Mouse (Mus musculus) MEL (cell line): ENCODE measurements at regions not wholly inside any gene's neighbourhood (a gene's known extent, or its start where the extent isn't known, plus 50 kb on each side); places are given as distances from the start of the nearest gene placed in this dataset.

Source experiments
- CTCF ChIP-seq, 3 experiments: IDR thresholded peaks in 2 of 3; conservative IDR thresholded peaks in 1 of 3; 2 replicates each; pipeline ENCODE4 v1.5.1; 2011 to 2012; ENCODE audit warnings: low read length in 3 of 3, low read depth in 2 of 3, mild to moderate bottlenecking in 2 of 3, improper control_type of control experiment in 1 of 3, inconsistent platforms in 1 of 3, mixed read lengths in 1 of 3, moderate library complexity in 1 of 3; ENCODE audit not compliant: control insufficient read depth in 1 of 3, insufficient read depth in 1 of 3, poor library complexity in 1 of 3, severe bottlenecking in 1 of 3
- GATA1 ChIP-seq: IDR thresholded peaks from 2 replicates; pipeline ENCODE4 v1.6.1; 2011; ENCODE audit warnings: low read depth, low read length, improper control_type of control experiment
- JUND ChIP-seq: IDR thresholded peaks from 2 replicates; pipeline ENCODE4 v1.6.1; 2011; ENCODE audit warnings: low read depth, mild to moderate bottlenecking, improper control_type of control experiment, low read length

- TF ChIP-seq CTCF (IDR thresholded peaks at IDR 0.05 in 2 of 3, conservative IDR thresholded peaks at IDR 0.05 in 1 of 3; ENCODE audit: control insufficient read depth in 1 of 3, insufficient read depth in 1 of 3, low read depth in 2 of 3, low read length in 3 of 3, poor library complexity in 1 of 3, severe bottlenecking in 1 of 3) (no peak), JUND (no peak), GATA1 (no peak)
These were observed 74.1 kb downstream of the Fam43a start for GRCm38 (mm10) chr16:30673662-30674061.
